Mouse (Mus musculus): ENCODE results near the gene Acin1. TPM values are rescaled to one million over a fixed set of nuclear protein-coding genes. Genes with fewer than 3 reads are reported as not detected.

Acin1 gene
- total RNA-seq, 2 experiments from 2014 or later = 223 to 242 TPM

DNA sequence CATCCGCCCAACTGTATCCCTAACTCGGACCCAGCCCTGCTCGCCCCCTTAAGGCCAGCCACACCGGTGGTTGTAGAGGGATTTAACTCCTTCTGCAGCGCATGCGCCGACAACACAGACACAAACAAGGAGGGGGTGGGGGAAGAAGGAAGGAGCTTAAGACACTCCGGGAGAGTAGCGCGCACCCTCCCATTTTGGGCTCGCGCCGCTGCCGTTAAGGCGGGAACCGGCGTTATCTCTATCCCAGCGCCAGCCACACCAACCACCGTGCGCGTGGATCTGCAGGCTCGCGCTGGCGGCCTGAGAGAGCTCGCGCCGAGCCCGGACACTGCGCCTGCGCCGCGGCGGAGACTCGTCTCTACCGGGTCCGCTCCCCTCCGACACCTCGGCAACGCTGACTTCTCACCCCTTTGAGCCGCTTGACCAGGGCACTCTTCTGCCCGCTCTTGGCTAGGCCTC, 639 bp downstream of the Acin1 start, which contains the start of gene 1700123O20Rik:
TSS of gene 1700123O20Rik (plus strand) at position 154 of the 459 bp plus-strand sequence.
- DNase-seq (ENCODE audit: low spot score in 2 of 2) = peak; percentile 65 to 78
- Histone ChIP-seq H3K27ac (peak within 1 kb of the TSS; percentile 100), H3K4me3 (peak within 1 kb of the TSS; percentile 73)
- peak; percentile 58 for TF ChIP-seq CTCF (conservative IDR thresholded peaks at IDR 0.05)

DNA sequence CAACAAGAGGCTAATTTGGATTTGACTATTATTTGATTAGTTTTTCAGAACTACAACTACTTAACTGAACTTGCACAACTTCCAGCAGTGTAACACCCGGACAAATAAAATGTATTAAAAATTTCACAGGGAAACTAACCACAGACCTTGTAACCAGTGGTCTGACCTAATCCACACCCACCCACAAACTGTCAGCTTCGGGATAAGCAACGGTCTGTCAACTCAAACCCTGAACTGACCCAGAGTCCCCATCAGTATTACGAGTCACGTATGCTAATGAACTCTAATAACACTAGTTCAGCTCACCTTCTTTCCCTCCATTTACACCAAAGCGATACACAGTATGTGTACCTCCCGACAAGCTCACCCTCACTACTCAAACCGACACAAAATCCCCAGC, 1.3 kb downstream of the Acin1 start:
- TF ChIP-seq CTCF (conservative IDR thresholded peaks at IDR 0.05) = no peak
- H3K27ac ChIP-seq = peak overlapping the region; percentile 100
- H3K4me3 ChIP-seq = peak overlapping the region; percentile 73
- no peak for DNase-seq (ENCODE audit: low spot score in 2 of 2)

DNA sequence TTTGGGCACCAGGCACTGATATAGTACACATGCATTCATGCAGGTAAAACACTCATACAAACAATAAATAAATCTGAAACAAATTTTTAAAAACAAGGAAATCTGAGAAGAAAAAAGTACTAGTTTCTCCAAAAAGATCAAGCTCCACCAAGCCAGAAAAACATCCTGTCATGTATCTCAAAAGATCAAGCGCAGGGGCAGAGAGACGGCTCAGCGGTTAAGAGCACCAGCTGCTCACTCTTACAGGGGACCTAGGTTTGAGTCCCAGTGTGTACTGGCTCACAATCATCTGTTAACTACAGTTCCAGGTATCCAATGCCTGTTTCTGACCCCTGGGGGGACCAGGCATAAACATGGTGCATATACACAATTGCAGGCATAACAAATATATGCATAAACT, 4.3 kb downstream of the Acin1 start:
- no peak for DNase-seq (ENCODE audit: low spot score in 2 of 2)
- H3K4me3 ChIP-seq = no peak overlapping the region
- TF ChIP-seq CTCF (conservative IDR thresholded peaks at IDR 0.05) = no peak
- no peak overlapping the region for H3K27ac ChIP-seq

DNA sequence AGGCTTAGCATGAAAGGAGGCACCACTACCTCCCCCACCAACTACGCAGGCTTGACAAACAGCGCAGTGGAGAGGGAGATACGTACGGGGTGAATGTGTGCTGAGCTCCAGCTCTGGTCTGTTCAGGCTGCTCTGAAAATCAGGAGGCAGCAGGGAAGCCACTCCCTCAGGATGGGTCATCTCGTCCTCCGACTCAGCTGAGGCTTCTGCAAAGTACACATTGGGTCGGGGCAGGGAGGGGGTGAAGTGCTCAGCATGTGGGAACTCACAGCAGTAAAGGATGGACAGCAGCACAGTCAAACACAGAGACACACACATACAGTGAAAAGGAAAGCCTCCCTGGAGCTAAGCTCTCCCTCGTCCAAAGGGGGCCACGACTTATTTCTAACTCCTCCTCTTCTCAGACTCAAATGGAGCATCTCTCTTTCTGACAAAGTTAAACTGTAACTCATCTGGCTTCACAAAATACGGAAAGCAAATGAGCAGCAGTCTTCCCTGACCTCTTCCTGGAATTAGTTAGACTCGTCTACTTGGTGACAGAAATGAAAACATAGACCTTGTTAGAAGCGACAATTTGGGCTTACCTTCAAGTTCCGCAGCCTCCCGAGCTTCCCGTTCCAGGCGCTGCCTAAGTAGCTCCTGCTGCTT, 8.0 kb downstream of the Acin1 start:
- TF ChIP-seq CTCF (conservative IDR thresholded peaks at IDR 0.05) = no peak
- no peak overlapping the region for H3K4me3 ChIP-seq
- no peak for DNase-seq (ENCODE audit: low spot score in 2 of 2)
- no peak overlapping the region for H3K27ac ChIP-seq

DNA sequence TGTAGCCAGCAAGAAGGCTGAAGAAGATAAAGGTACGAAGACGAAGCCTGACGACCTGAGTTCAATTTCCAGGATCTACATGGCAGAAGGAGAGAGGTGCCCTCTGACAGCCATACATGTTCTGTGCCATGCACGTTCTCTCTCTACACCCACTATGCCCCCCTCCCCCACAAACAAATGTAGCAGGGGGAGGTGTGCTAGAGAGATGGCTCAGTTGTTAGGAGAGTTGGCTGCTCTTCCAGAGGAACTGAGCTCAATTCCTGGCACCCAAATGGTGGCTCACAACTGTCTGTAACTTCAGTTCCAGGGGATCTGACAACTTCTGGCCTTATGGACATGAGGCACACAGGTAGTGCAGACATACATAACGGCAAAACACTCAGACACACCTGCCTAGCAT, 10.4 kb downstream of the Acin1 start:
- no peak overlapping the region for H3K4me3 ChIP-seq
- peak overlapping the region; percentile 9; the same call in 1 of the 2 replicates for H3K27ac ChIP-seq
- peak in 1 of 2 experiments; percentile 47 for DNase-seq (ENCODE audit: low spot score in 2 of 2)
- TF ChIP-seq CTCF (conservative IDR thresholded peaks at IDR 0.05) = no peak

DNA sequence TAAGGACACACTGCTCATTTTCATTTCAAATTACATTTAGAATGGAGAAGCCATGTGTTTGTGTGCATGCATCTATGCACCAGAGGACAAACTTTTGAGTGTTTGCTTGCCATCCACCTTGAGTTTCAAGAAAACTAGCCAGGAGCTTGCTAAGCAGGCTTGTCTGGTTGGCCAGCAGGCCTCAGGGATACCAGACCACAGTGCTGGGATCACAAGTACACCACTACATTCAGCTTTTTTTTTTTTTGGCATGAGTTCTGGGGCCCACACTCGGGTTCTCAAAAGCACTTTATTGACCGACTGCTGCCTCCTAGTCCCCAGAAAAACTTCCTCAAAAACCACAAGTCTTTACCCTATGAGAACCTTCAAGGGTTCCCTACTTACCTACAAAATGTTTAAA, 12.4 kb downstream of the Acin1 start:
- no peak for DNase-seq (ENCODE audit: low spot score in 2 of 2)
- no peak for TF ChIP-seq CTCF (conservative IDR thresholded peaks at IDR 0.05)
- Histone ChIP-seq H3K27ac (peak overlapping the region; percentile 48; the same call in 1 of the 2 replicates), H3K4me3 (no peak overlapping the region)

DNA sequence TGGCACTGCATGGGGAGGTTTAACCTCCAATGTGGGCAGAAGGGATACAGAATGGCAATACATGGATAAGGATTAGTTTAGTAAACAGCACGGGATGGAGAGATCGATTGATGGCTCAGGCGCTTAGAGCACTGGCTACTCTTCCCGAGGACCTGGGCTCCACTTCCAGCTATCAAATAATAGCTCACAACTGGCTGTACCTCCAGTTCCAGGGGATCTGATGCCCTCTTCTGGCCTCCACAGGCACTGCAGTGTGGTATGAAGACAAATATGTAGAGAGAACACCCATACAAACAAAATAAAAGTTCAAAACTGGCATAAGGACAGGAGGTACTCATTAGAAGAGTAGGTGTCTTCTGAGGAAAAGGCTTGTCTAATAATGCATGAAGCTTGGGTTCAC, 17.4 kb downstream of the Acin1 start:
- Histone ChIP-seq H3K27ac (no peak overlapping the region), H3K4me3 (no peak overlapping the region)
- peak in 1 of 2 experiments; percentile 59 for DNase-seq (ENCODE audit: low spot score in 2 of 2)
- TF ChIP-seq CTCF (conservative IDR thresholded peaks at IDR 0.05) = peak; percentile 86

DNA sequence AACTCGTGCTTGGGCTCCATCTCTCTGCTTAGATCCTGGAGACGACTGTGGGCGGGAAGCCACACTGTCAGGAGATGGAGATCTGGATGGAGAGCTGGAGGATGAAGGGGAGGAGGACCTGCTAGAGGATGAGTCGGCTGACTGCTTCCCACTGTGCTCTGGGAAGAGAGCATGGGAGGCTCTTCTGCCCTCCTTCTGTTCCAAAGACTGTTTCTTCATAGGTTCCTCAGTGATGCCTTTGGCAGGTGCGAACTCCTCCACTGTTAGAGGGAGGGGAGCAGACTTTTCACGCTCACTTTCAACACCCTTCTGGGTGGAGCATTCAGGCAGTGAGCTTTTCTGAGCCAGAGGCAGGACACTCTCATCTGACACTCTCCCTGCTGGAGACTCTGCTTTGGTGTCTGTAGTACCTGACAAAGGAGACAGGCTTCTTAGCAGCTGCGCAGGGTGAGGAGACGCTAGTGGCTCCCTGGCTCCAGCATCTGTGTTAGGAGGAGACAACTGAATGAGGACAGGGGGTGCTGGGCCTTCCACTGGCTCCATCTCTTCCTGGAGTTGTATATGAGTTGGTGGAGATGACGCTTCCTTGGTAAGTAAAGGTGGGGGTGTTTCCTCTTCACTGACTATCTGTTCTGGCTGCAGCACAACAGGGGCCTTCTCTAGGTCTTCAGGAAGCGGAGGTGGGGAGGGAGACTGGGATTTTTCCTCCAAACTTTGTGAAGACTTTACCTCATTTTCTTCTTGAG, 22.1 kb downstream of the Acin1 start:
- H3K27ac ChIP-seq = peak overlapping the region; percentile 54
- TF ChIP-seq CTCF (conservative IDR thresholded peaks at IDR 0.05) = no peak
- H3K4me3 ChIP-seq = no peak overlapping the region
- DNase-seq (ENCODE audit: low spot score in 2 of 2) = no peak

DNA sequence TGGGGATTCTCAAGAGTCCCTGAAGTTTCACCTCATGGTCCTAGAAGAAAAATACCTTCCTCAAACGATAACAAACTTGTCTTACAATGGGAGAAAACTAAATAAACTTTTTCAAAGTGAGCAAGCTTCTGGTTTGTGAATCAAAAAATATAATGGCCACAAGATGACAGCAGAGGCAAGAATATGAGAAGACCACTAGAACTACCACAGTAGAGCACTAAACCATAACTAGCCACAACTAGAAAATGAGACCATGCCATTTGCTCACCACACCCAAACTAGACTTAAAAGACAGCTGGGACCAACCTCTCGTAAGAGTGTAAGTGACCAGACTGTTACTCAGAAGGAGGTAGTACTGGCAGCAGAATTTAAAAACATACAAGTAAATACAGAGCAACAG, 26.7 kb downstream of the Acin1 start:
- H3K4me3 ChIP-seq = no peak overlapping the region

DNA sequence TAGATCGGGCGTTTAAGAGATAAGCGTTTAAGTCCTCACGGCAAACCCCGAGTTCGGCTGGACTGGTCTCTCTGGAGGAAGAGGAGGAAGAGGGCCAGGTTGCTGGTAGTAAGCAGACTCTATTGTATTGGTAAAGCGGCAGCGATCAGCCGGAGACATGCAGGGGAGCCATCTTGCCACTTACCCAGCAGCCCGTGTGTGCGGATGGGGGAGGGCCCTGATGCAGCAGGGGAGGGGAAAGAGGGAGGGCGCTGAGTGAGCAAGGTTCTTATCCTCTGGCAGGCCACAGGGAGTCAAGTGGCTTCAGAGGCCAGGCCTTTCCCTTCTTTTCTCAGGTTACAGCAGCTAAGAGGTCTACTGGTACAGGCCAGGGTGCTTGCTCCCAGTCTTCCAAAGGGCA, 33.2 kb downstream of the Acin1 start:
- Histone ChIP-seq H3K4me3 (peak overlapping the region; percentile 86), H3K27ac (peak overlapping the region; percentile 94)
- TF ChIP-seq CTCF (conservative IDR thresholded peaks at IDR 0.05) = no peak
- peak; percentile 83 to 87 for DNase-seq (ENCODE audit: low spot score in 2 of 2)

More for the DNA sequence above, 26.7 kb downstream of the Acin1 start:
- no peak overlapping the region for H3K27ac ChIP-seq
- TF ChIP-seq CTCF (conservative IDR thresholded peaks at IDR 0.05) = peak; percentile 75
- no peak for DNase-seq (ENCODE audit: low spot score in 2 of 2)

DNA sequence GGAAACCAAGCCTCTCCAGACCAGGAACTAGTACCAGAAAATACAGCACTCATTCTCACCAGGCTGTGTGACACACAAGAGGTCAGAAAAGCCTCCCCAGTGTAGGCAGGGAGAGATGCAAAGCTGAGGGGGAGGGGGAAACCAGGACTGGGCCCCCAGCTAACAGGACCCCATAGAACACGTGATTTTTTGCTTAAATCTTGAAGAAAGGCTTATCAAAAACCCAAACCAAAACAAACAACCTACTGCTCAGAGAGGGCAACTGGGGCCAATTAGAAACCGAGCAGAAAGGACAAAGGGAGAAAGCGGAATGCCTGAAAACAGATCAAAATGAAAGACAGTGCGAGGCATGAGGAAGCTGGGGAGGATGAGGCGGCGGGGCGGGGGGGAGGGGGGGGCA, 33.9 kb downstream of the Acin1 start:
- Histone ChIP-seq H3K27ac (peak overlapping the region; percentile 94), H3K4me3 (peak overlapping the region; percentile 86)
- TF ChIP-seq CTCF (conservative IDR thresholded peaks at IDR 0.05) = no peak
- no peak for DNase-seq (ENCODE audit: low spot score in 2 of 2)

DNA sequence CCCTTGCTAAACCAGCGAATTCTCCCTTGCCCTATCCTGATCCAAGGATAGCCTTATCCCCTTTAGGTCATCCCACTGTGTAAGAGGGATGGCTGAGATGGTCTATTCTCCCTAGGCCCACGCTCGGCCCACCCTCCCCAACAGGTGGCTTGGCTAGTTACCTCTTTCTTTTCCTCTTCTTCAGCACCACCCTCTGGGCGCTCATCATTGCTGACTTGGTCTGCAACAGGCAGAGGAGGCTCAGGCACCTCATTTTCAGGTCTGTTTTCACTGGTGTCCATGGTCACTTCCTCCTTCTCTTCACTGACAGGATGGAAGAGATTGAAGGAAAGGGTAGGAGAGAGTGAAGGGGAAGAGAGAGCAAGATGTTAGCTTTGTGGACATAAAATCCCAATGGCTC, 35.2 kb downstream of the Acin1 start:
- no peak for TF ChIP-seq CTCF (conservative IDR thresholded peaks at IDR 0.05)
- H3K4me3 ChIP-seq = no peak overlapping the region
- DNase-seq (ENCODE audit: low spot score in 2 of 2) = no peak
- no peak overlapping the region for H3K27ac ChIP-seq

DNA sequence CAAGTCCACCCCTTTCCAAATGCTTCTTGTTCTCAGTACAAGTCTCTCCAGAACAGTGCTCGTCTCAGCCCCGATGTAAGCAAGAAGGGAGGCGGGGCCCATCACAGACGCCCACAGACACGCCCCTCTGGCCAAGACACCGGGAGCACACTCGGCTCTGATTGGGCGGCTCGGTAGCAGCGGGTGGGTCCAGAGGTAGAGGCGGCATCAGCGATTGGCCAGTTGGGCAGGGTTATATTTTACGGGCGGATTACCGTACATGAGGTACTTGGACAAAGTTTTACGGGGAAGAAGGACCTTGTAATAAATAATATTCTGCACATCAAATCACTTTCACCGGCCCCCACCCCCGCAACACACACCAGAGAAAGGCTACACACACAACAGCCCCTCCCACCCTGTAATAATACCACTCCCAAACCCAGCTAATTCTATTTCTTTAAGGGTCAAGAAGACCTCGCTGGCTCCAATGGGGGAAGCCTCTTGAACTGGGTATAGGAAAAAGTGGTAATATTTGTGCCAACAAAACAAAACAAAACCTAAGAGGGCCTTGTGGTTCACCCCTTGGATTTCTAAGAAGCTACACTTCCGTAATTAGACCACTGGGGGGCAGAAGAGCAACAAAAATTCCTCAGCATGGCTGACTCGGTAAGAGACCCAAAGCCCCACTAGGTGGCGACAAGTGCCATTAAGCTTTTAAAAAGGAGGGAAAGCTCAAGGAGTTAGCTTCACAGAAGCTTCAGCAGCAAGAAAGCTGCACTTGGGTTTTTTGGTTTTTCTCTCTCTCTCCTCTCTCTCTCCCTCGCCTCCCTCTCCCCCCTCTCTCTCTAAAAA, 35.9 kb downstream of the Acin1 start:
- TF ChIP-seq CTCF (conservative IDR thresholded peaks at IDR 0.05) = peak; percentile 96
- peak; percentile 88 to 89 for DNase-seq (ENCODE audit: low spot score in 2 of 2)
- no peak overlapping the region for H3K27ac ChIP-seq
- no peak overlapping the region; the same call in 1 of the 2 replicates for H3K4me3 ChIP-seq

All from layer of hippocampus, adult 2 months (tissue).